Mouse (Mus musculus) embryonic fibroblast, embryonic 13.5 days (primary cell): ENCODE measurements around the gene 0610040J01Rik.

Experiments used
- CTCF ChIP-seq: IDR thresholded peaks from 2 replicates; pipeline ENCODE4 v1.5.1; 2011; ENCODE audit warnings: mild to moderate bottlenecking, control low read depth, low read length, moderate library complexity, borderline replicate concordance; ENCODE audit not compliant: insufficient read depth
- POLR2A ChIP-seq: IDR thresholded peaks from 2 replicates; pipeline ENCODE4 v1.6.1; 2011; ENCODE audit warnings: low read depth, mild to moderate bottlenecking, control low read depth, low read length, moderate library complexity

- TF ChIP-seq CTCF (no peak), POLR2A (no peak)
These were observed 111.3 kb downstream of the 0610040J01Rik start for GRCm38 (mm10) chr5:63923305-63924025.
